Mouse (Mus musculus) heart, embryonic 14.5 days (tissue): ENCODE measurements around the gene Ptprj. TPM values are rescaled to one million over a fixed set of nuclear protein-coding genes. Genes with fewer than 3 reads are reported as not detected.

Source experiments
- ATAC-seq: fragments of 200-750 bp; cut with Nextera tagmentation; 2 replicates; pipeline ENCODE4 v1.8.0; 2017; ENCODE audit warnings: low read depth, moderate TSS enrichment; ENCODE audit not compliant: insufficient number of reproducible peaks, insufficient read depth, low FRiP score
- H3K27ac ChIP-seq, 2 experiments: fragments of 200-500 bp in 1 of 2; fragments of 300-500 bp in 1 of 2; sonication (generic) in 1 of 2; replicated peaks in 1 of 2; 2 replicates each; pipeline ENCODE4 v1.5.1; 2012 to 2014; ENCODE audit warnings: low read depth in 2 of 2, low read length in 2 of 2, control low read depth in 1 of 2, mild to moderate bottlenecking in 1 of 2, mixed read lengths in 1 of 2; ENCODE audit not compliant: control insufficient read depth in 1 of 2, insufficient read depth in 1 of 2
- H3K27me3 ChIP-seq: fragments of 300-500 bp; sonication (generic); 2 replicates; pipeline ENCODE4 v1.6.1; 2014; ENCODE audit warnings: mild to moderate bottlenecking, low read length, control low read depth; ENCODE audit not compliant: control insufficient read depth, insufficient read depth
- H3K36me3 ChIP-seq: fragments of 300-500 bp; sonication (generic); 2 replicates; pipeline ENCODE4 v1.6.1; 2014; ENCODE audit warnings: mild to moderate bottlenecking, control low read depth, low read length, mixed read lengths; ENCODE audit not compliant: control insufficient read depth, insufficient read depth
- H3K4me1 ChIP-seq, 2 experiments: fragments of 200-500 bp in 1 of 2; fragments of 300-500 bp in 1 of 2; sonication (generic) in 1 of 2; 2 replicates each; pipeline ENCODE4 v1.6.1; 2012 to 2014; ENCODE audit warnings: low read length in 2 of 2, control low read depth in 1 of 2, mixed read lengths in 1 of 2; ENCODE audit not compliant: control insufficient read depth in 2 of 2, insufficient read depth in 2 of 2
- H3K4me2 ChIP-seq: fragments of 300-500 bp; sonication (generic); 2 replicates; pipeline ENCODE4 v1.6.1; 2014; ENCODE audit warnings: mild to moderate bottlenecking, low read length
- H3K4me3 ChIP-seq, 2 experiments: fragments of 200-500 bp in 1 of 2; fragments of 300-500 bp in 1 of 2; sonication (generic) in 1 of 2; 2 replicates each; pipeline ENCODE4 v1.5.1; 2012 to 2014; ENCODE audit warnings: low read length in 2 of 2, mild to moderate bottlenecking in 2 of 2, control low read depth in 1 of 2, low read depth in 1 of 2, moderate library complexity in 1 of 2; ENCODE audit not compliant: control insufficient read depth in 1 of 2, insufficient read depth in 1 of 2
- H3K9ac ChIP-seq: fragments of 300-500 bp; sonication (generic); 2 replicates; pipeline ENCODE4 v1.6.1; 2014; ENCODE audit warnings: mild to moderate bottlenecking, low read length
- H3K9me3 ChIP-seq: fragments of 300-500 bp; sonication (generic); 2 replicates; pipeline ENCODE4 v1.6.1; 2016; ENCODE audit warnings: low read length, control low read depth; ENCODE audit not compliant: control insufficient read depth
- WGBS: fragments of 180-500 bp; shearing (Covaris S2); extraction: QIAGEN DNeasy Blood & Tissue Kit; methylation state at CpG from one replicate; pipeline ENCODE4 v1.1.7; 2014; 5-methylcytosine and 5-hydroxymethylcytosine counted together
- polyA plus RNA-seq: library from polyadenylated mRNA; unstranded; fragments of >200 nt; fragmentation: Nextera tagmentation; extraction: Ambion mirVana; gene quantifications from 2 replicates; pipeline ENCODE4 v1.2.1, GENCODE M21; 2014

Ptprj gene
- polyA plus RNA-seq, 1 experiment from 2014 or later: 1.5 TPM

- no peak overlapping the region for H3K4me2 ChIP-seq
- no peaks in the 10 kb centered on the region for H3K9me3 ChIP-seq
- no peak overlapping the region for H3K4me3 ChIP-seq
- no peak overlapping the region for H3K27ac ChIP-seq
- ATAC-seq: no peak
- no peak overlapping the region for H3K9ac ChIP-seq
- peaks cover 0 to 5% of the 10 kb centered on the region in 2 experiments; a peak in 1 of 4 replicates for H3K4me1 ChIP-seq
- H3K36me3 ChIP-seq: no peaks in the 10 kb centered on the region
- 61% methylated on average over 3 of the region's 3 CpGs for WGBS
- H3K27me3 ChIP-seq: no peaks in the 10 kb centered on the region
These were observed 78.7 kb downstream of the Ptprj start for GRCm38 (mm10) chr2:90501708-90502107.

GRCm38 (mm10) chr2:90500892-90501291, 79.6 kb downstream of the Ptprj start:
- no peaks in the 10 kb centered on the region for H3K27me3 ChIP-seq
- H3K9me3 ChIP-seq: no peaks in the 10 kb centered on the region
- no peak overlapping the region for H3K4me3 ChIP-seq
- no peak overlapping the region for H3K4me2 ChIP-seq
- H3K4me1 ChIP-seq: peaks cover 0 to 5% of the 10 kb centered on the region in 2 experiments; a peak in 1 of 4 replicates
- no peak overlapping the region for H3K9ac ChIP-seq
- H3K27ac ChIP-seq: no peak overlapping the region
- H3K36me3 ChIP-seq: no peaks in the 10 kb centered on the region
- ATAC-seq: no peak

- no peaks in the 10 kb centered on the region for H3K9me3 ChIP-seq
- H3K9ac ChIP-seq: no peak overlapping the region
- no peak overlapping the region for H3K4me3 ChIP-seq
- H3K27me3 ChIP-seq: no peaks in the 10 kb centered on the region
- no peak for ATAC-seq
- 81% methylated on average over 1 of the region's 1 CpGs for WGBS
- no peaks in the 10 kb centered on the region for H3K4me1 ChIP-seq
- no peak overlapping the region for H3K4me2 ChIP-seq
- no peaks in the 10 kb centered on the region for H3K36me3 ChIP-seq
- H3K27ac ChIP-seq: no peak overlapping the region
These were observed 81.4 kb downstream of the Ptprj start for GRCm38 (mm10) chr2:90499002-90499401.

DNA sequence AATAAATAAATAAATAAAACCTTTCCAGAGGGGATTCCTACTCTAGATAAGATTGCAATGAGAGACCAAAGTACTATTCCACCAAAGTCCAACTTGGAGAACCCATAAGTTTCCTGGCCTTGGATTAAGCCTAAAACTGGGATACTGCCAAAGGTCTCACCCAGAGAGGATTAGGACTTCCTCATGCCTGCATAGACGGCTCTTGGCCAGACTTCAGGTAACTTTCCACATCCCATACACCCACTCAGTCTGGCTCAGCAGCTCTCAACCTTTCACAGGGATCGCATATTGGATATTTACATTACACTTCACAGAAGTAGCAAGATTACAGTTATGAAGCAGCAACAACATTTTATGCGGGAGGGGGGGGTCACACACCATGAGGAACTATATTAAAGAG, 82.9 kb downstream of the Ptprj start:
- Histone ChIP-seq H3K9ac (no peak overlapping the region), H3K27ac (no peak overlapping the region), H3K9me3 (no peaks in the 10 kb centered on the region), H3K4me1 (no peaks in the 10 kb centered on the region), H3K36me3 (no peaks in the 10 kb centered on the region), H3K27me3 (no peaks in the 10 kb centered on the region), H3K4me2 (no peak overlapping the region), H3K4me3 (no peak overlapping the region)
- WGBS: 69% methylated on average over 3 of the region's 3 CpGs
- no peak for ATAC-seq

DNA sequence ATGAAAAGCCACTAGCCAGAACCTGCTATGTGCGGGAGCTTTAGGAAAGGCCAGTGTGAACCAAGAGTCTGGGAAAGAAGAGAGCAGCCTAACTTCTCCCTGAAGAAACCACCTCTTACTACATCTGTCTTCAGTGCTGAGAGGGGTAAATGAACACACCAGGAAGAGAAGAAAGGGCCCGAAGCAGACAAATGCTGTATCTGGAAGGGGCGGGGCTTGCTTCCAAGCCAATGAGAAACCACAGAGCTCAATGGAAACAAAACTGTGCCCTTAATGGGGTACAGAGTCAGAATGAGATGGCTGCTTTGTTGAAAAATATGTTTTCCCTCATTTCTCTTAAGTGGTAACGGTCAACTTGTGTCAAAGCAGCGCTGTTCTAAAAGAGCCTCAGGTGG, 83.8 kb downstream of the Ptprj start:
- no peak overlapping the region for H3K27ac ChIP-seq
- H3K27me3 ChIP-seq: no peaks in the 10 kb centered on the region
- ATAC-seq: no peak
- no peaks in the 10 kb centered on the region for H3K4me1 ChIP-seq
- H3K36me3 ChIP-seq: no peaks in the 10 kb centered on the region
- WGBS: 88% methylated on average over 5 of the region's 5 CpGs
- no peak overlapping the region for H3K4me2 ChIP-seq
- H3K9ac ChIP-seq: no peak overlapping the region
- H3K4me3 ChIP-seq: no peak overlapping the region
- H3K9me3 ChIP-seq: no peaks in the 10 kb centered on the region

DNA sequence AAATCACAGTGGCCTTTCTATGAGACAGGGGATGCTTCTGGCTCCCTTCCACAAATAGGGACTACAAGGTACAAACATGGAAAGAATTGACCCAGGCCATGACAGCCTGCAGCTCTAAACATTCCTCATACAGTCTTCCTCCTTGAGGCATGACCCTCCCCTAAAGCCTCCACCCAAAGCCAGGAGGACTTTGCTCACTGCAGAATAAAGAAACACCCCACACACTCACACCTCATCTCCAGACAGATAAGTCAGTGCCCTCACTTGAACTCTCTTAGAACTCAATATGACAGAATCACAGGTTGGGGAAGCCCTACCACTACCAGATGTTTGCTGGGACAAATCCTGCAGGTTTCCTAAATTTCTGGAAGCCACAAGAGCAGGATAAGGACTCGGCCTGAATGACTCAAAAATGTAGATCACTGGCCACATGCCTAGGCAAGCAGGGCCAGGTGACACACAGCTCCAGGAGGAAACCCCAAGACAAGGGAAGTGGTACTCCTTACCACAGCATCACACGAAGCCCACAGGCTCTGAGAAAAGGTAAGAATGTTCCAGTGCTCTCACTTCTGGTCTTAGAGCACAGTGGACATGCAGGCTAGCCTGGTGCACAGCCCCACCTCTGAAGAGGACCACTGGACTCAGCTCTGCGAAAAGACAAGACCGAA, 84.3 kb downstream of the Ptprj start:
- Histone ChIP-seq H3K36me3 (no peaks in the 10 kb centered on the region), H3K27ac (no peak overlapping the region), H3K9ac (no peak overlapping the region), H3K4me1 (no peaks in the 10 kb centered on the region), H3K27me3 (no peaks in the 10 kb centered on the region), H3K9me3 (no peaks in the 10 kb centered on the region), H3K4me3 (no peak overlapping the region), H3K4me2 (no peak overlapping the region)
- no peak for ATAC-seq
- 81% methylated on average over 4 of the region's 4 CpGs for WGBS

DNA sequence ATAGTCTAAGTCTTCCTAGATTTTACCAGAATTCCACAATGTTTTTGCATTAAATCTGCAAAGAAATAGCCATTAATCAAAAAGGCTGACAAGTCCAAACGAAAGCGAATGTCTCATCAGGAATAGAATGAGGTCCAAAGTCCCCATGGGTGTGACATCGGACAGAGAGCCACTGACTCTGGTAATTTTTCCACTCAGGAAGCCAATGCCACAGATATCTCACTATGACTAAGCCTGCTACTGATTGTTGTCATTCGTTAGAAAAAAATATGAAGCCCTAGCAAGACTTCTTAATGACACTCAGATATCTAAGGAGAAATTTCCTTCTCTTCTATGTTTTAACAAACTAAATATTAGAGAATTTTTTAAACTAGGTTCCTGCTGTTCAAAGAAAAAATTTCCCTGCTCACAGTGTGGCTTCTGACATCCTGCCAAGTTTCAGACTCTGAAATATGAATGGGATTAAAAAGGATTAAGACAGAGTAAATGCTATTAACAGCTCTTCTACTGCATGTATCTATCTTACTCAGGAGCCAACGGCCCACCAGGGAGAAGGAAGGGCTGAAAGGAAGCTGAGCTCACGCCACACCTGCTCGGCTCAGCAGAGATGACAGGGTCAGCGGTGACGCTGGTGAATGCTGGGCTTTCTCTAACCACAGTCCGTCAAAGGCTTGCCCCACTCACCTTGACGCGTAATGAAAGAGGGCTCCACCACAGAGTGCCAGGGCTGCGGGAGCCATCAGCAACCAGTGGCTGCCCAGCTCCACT, 90.0 kb downstream of the Ptprj start:
- Histone ChIP-seq H3K4me2 (peak overlapping the region; percentile 4; the same call in 1 of the 2 replicates), H3K9ac (no peak overlapping the region), H3K4me3 (no peak overlapping the region), H3K9me3 (no peaks in the 10 kb centered on the region), H3K36me3 (no peaks in the 10 kb centered on the region), H3K27ac (no peak overlapping the region), H3K27me3 (no peaks in the 10 kb centered on the region), H3K4me1 (peaks cover 10% of the 10 kb centered on the region in 2 experiments)
- no peak for ATAC-seq
- 34% methylated on average over 13 of the region's 13 CpGs for WGBS
